ENCODE assay signal across 9 mouse cellular contexts in genomic region chr7:25035916-25036315, GRCm38 (mm10). TPM values are rescaled to one million over a fixed set of nuclear protein-coding genes. Genes with fewer than 3 reads are reported as not detected.
A peak's percentile ranks its signal among the peaks of the same experiment; 100 is the strongest.
DNase-seq lines count a peak whose midpoint lies in the region; ATAC-seq and TF ChIP-seq lines count a peak whose summit lies in the region.
"Had no signal": no experiment of that assay in that cellular context is flagged by ENCODE, and none has a peak within 500 bp of the region (broad histone marks: within the 10 kb centered on the region; RNA-seq: fewer than 3 reads in every experiment).

No protein-coding gene starts in this region.

- 0 out of 2 replicates have a peak, but pooled peaks cover 1% of the 10 kb centered on the region for H3K4me1 ChIP-seq in forebrain, embryonic 11.5 days (replicated peaks; ENCODE audit: control insufficient read depth, insufficient read depth, low read length)
- H3K4me1 ChIP-seq in lung, embryonic 14.5 days (ENCODE audit: insufficient read depth): no peaks in the 10 kb centered on the region
- H3K4me1 ChIP-seq: liver, embryonic 15.5 days had no signal

- no peaks in the 10 kb centered on the region for H3K9me3 ChIP-seq in forebrain, embryonic 11.5 days (ENCODE audit: control insufficient read depth, low read length)
- no peaks in the 10 kb centered on the region for H3K9me3 ChIP-seq in lung, embryonic 14.5 days (ENCODE audit: low read depth, low read length)
- H3K9me3 ChIP-seq: liver, embryonic 15.5 days had no signal

- no peak overlapping the region for H3ac ChIP-seq in C2C12 (ENCODE audit: control insufficient read depth, insufficient read length, low read depth)

- no peaks in the 10 kb centered on the region for H3K79me3 ChIP-seq in C2C12 (ENCODE audit: low read depth)

- TF ChIP-seq CTCF in C2C12 (IDR thresholded peaks at IDR 0.05; ENCODE audit: control insufficient read depth, insufficient read depth, insufficient read length): peak; percentile 33
- TF ChIP-seq CTCF in lung, embryonic 14.5 days (IDR thresholded peaks at IDR 0.05; ENCODE audit: low read depth): peak; percentile 85

- no peaks in the 10 kb centered on the region for H3K27me3 ChIP-seq in C2C12 (ENCODE audit: control insufficient read depth, insufficient read depth, insufficient read length)
- H3K27me3 ChIP-seq in forebrain, embryonic 11.5 days (ENCODE audit: control insufficient read depth, insufficient read depth, low read length): no peaks in the 10 kb centered on the region
- no peaks in the 10 kb centered on the region for H3K27me3 ChIP-seq in lung, embryonic 14.5 days (ENCODE audit: insufficient read depth, low read length)
- H3K27me3 ChIP-seq: liver, embryonic 15.5 days had no signal

- no peak overlapping the region for H3K4me2 ChIP-seq in forebrain, embryonic 11.5 days (ENCODE audit: low read depth, low read length, severe bottlenecking)
- no peak overlapping the region for H3K4me2 ChIP-seq in lung, embryonic 14.5 days
- H3K4me2 ChIP-seq: liver, embryonic 15.5 days had no signal

- no peaks in the 10 kb centered on the region for H3K79me2 ChIP-seq in C2C12 (ENCODE audit: control insufficient read depth, insufficient read depth)

- no peak overlapping the region for H3K27ac ChIP-seq in forebrain, embryonic 11.5 days (ENCODE audit: low read depth, low read length)
- H3K27ac ChIP-seq in lung, embryonic 14.5 days (ENCODE audit: low read depth): no peak overlapping the region
- H3K27ac ChIP-seq: liver, embryonic 15.5 days had no signal

- 60% methylated on average over 7 of the region's 7 CpGs for WGBS in forebrain, embryonic 11.5 days
- WGBS in lung, embryonic 14.5 days: 51% methylated on average over 7 of the region's 7 CpGs

- ATAC-seq in forebrain, embryonic 11.5 days (replicated peaks; ENCODE audit: low FRiP score): no peak
- ATAC-seq in lung, embryonic 14.5 days (ENCODE audit: insufficient read depth): no peak
- ATAC-seq in inflammation-experienced regulatory T-cells, adult 6 months: no peak

- H3K36me3 ChIP-seq in C2C12 (ENCODE audit: control insufficient read depth, insufficient read depth): no peaks in the 10 kb centered on the region
- peaks cover 3% of the 10 kb centered on the region; the same call in 1 of the 2 replicates for H3K36me3 ChIP-seq in forebrain, embryonic 11.5 days (ENCODE audit: control insufficient read depth, insufficient read depth, low read length)
- peaks cover 20% of the 10 kb centered on the region; the same call in 1 of the 2 replicates for H3K36me3 ChIP-seq in lung, embryonic 14.5 days (ENCODE audit: insufficient read depth)

- DNase-seq in 416B (ENCODE audit: low read depth): peak; percentile 71
- peak; percentile 46 for DNase-seq in brain, embryonic 18.5 days (ENCODE audit: low read depth, low spot score)
- peak; percentile 86 for DNase-seq in forebrain, embryonic 11.5 days (ENCODE audit: low spot score)
- DNase-seq in kidney, postnatal 36 days: peak; percentile 35 to 82
- DNase-seq in lung, embryonic 14.5 days: peak; percentile 83
- DNase-seq in right cerebral cortex, postnatal 25 days: peak; percentile 72

- no peak overlapping the region for H3K4me3 ChIP-seq in C2C12 (ENCODE audit: insufficient read depth, poor library complexity, severe bottlenecking)
- H3K4me3 ChIP-seq in forebrain, embryonic 11.5 days (ENCODE audit: low read depth, low read length): no peak overlapping the region
- no peak overlapping the region for H3K4me3 ChIP-seq in lung, embryonic 14.5 days (ENCODE audit: low read depth, low read length)
- H3K4me3 ChIP-seq: liver, embryonic 15.5 days had no signal

- H3K9ac ChIP-seq in forebrain, embryonic 11.5 days (ENCODE audit: low read length): no peak overlapping the region
- no peak overlapping the region for H3K9ac ChIP-seq in lung, embryonic 14.5 days
- H3K9ac ChIP-seq: liver, embryonic 15.5 days had no signal

TF ChIP-seq in C2C12, 6 proteins besides CTCF, POLR2A, EP300 and RAD21:
- TF ChIP-seq FOSL1 (IDR thresholded peaks at IDR 0.05; ENCODE audit: insufficient read depth, low read length, poor library complexity, severe bottlenecking): no peak
- TF ChIP-seq USF1 (IDR thresholded peaks at IDR 0.05; ENCODE audit: low read depth): no peak
- TF ChIP-seq MYOD1 (IDR thresholded peaks at IDR 0.05; ENCODE audit: control insufficient read depth, insufficient read length, low read depth): no peak
- no peak for TF ChIP-seq MYOG (IDR thresholded peaks at IDR 0.05; ENCODE audit: control insufficient read depth, extremely low read depth, insufficient read length)
- no peak for TF ChIP-seq MAX (IDR thresholded peaks at IDR 0.05)
- no peak for TF ChIP-seq CEBPB (IDR thresholded peaks at IDR 0.05; ENCODE audit: low read depth)

RNA-seq across cellular contexts. Expression of gene Atp1a3, which starts 30.2 kb away (rescaled TPM):
- 0.22 TPM for polyA plus RNA-seq in C2C12 (2012; fragmentation: generic; extraction: Trizol)
- 36.3 and 40.2 TPM in 2 replicates for polyA plus RNA-seq in forebrain, embryonic 11.5 days (2014; fragmentation: Nextera tagmentation; extraction: Ambion mirVana)
- 0.74 and 0.89 TPM in 2 replicates for polyA plus RNA-seq in lung, embryonic 14.5 days (2014; fragmentation: Nextera tagmentation; extraction: Ambion mirVana)
- polyA plus RNA-seq in inflammation-experienced regulatory T-cells, adult 6 months (2017; shearing (Covaris generic)): 1 to 10 TPM in 2 of 3 experiments, under 1 TPM in 1; 0.62 to 3.6 (median 3.4) TPM

RNA-seq across cellular contexts. Expression of gene Grik5, which starts 36.2 kb away (rescaled TPM):
- polyA plus RNA-seq in C2C12 (2012; fragmentation: generic; extraction: Trizol): 9.8 TPM
- 13.6 and 14.0 TPM in 2 replicates for polyA plus RNA-seq in forebrain, embryonic 11.5 days (2014; fragmentation: Nextera tagmentation; extraction: Ambion mirVana)
- polyA plus RNA-seq in lung, embryonic 14.5 days (2014; fragmentation: Nextera tagmentation; extraction: Ambion mirVana): 6.7 and 6.8 TPM in 2 replicates
- polyA plus RNA-seq in inflammation-experienced regulatory T-cells, adult 6 months (2017; shearing (Covaris generic)): 1 to 10 TPM; 3.1 to 4.9 (median 3.2) TPM

RNA-seq across cellular contexts. Expression of gene Zfp574, which starts 36.5 kb away (rescaled TPM):
- polyA plus RNA-seq in C2C12 (2012; fragmentation: generic; extraction: Trizol): 15.5 TPM
- 34.3 and 38.3 TPM in 2 replicates for polyA plus RNA-seq in forebrain, embryonic 11.5 days (2014; fragmentation: Nextera tagmentation; extraction: Ambion mirVana)
- 29.9 and 30.7 TPM in 2 replicates for polyA plus RNA-seq in lung, embryonic 14.5 days (2014; fragmentation: Nextera tagmentation; extraction: Ambion mirVana)
- 10 to 100 TPM in 2 of 3 experiments, 1 to 10 TPM in 1; 8.9 to 11.3 (median 11.3) TPM for polyA plus RNA-seq in inflammation-experienced regulatory T-cells, adult 6 months (2017; shearing (Covaris generic))
